Mouse (Mus musculus) limb, embryonic 14.5 days (tissue): ENCODE measurements at regions not wholly inside any gene's neighbourhood (a gene's known extent, or its start where the extent isn't known, plus 50 kb on each side); places are given as distances from the start of the nearest gene placed in this dataset.

ENCODE experiments used
- ATAC-seq: fragments of 200-750 bp; cut with Nextera tagmentation; 2 replicates; pipeline ENCODE4 v1.8.0; 2017; ENCODE audit warnings: low read depth, moderate number of reproducible peaks, moderate TSS enrichment; ENCODE audit not compliant: low FRiP score
- DNase-seq: peaks from one replicate; pipeline ENCODE4 v3.0.0-alpha.2; 2015; ENCODE audit warnings: low spot score
- H3K27ac ChIP-seq: fragments of 300-500 bp; sonication (generic); replicated peaks from 2 replicates; pipeline ENCODE4 v1.5.1; 2014; ENCODE audit warnings: low read depth, mild to moderate bottlenecking, low read length, moderate library complexity, mixed read lengths
- H3K27me3 ChIP-seq: fragments of 300-500 bp; sonication (generic); 2 replicates; pipeline ENCODE4 v1.6.1; 2014; ENCODE audit warnings: low read length, mixed read lengths; ENCODE audit not compliant: control insufficient read depth, insufficient read depth
- H3K36me3 ChIP-seq: fragments of 300-500 bp; sonication (generic); 2 replicates; pipeline ENCODE4 v1.6.1; 2014; ENCODE audit warnings: mild to moderate bottlenecking, low read length, moderate library complexity, mixed read lengths; ENCODE audit not compliant: control insufficient read depth, insufficient read depth
- H3K4me1 ChIP-seq: fragments of 300-500 bp; sonication (generic); 2 replicates; pipeline ENCODE4 v1.6.1; 2014; ENCODE audit warnings: antibody characterized with exemption, low read length, mixed read lengths; ENCODE audit not compliant: control insufficient read depth, insufficient read depth
- H3K4me2 ChIP-seq: fragments of 300-500 bp; sonication (generic); replicated peaks from 2 replicates; pipeline ENCODE4 v1.6.1; 2014; ENCODE audit warnings: low read depth, mild to moderate bottlenecking, low read length, moderate library complexity; ENCODE audit not compliant: severe bottlenecking
- H3K4me3 ChIP-seq: fragments of 300-500 bp; sonication (generic); replicated peaks from 2 replicates; pipeline ENCODE4 v1.5.1; 2014; ENCODE audit warnings: low read length
- H3K9ac ChIP-seq: fragments of 300-500 bp; sonication (generic); 2 replicates; pipeline ENCODE4 v1.6.1; 2014; ENCODE audit warnings: mild to moderate bottlenecking, low read depth, low read length, moderate library complexity; ENCODE audit not compliant: severe bottlenecking
- H3K9me3 ChIP-seq: fragments of 300-500 bp; sonication (generic); 2 replicates; pipeline ENCODE4 v1.6.1; 2016; ENCODE audit warnings: low read length; ENCODE audit not compliant: control insufficient read depth
- POLR2A ChIP-seq: fragments of 200-500 bp; IDR thresholded peaks from 2 replicates; pipeline ENCODE4 v1.8.0; 2012; ENCODE audit warnings: inconsistent platforms, mild to moderate bottlenecking, moderate library complexity, borderline replicate concordance; ENCODE audit not compliant: insufficient read depth, insufficient read length; ENCODE audit errors: extremely low read depth
- WGBS: fragments of 180-500 bp; shearing (Covaris S2); extraction: QIAGEN DNeasy Blood & Tissue Kit; methylation state at CpG from one replicate; pipeline ENCODE4 v1.1.7; 2014; 5-methylcytosine and 5-hydroxymethylcytosine counted together

GRCm38 (mm10) chr16:95775361-95775760, 73.5 kb downstream of the Ets2 start:
- peaks cover 5% of the 10 kb centered on the region for H3K4me1 ChIP-seq
- H3K9me3 ChIP-seq, result no peaks in the 10 kb centered on the region
- no peak overlapping the region for H3K4me3 ChIP-seq
- no peaks in the 10 kb centered on the region for H3K36me3 ChIP-seq
- DNase-seq (no peak), ATAC-seq (no peak)
- TF ChIP-seq POLR2A, result no peak
- 83% methylated on average over 5 of the region's 5 CpGs for WGBS
- no peak overlapping the region for H3K27ac ChIP-seq
- H3K4me2 ChIP-seq, result no peak overlapping the region
- H3K9ac ChIP-seq, result no peak overlapping the region
- H3K27me3 ChIP-seq, result no peaks in the 10 kb centered on the region

- no peak overlapping the region for H3K4me2 ChIP-seq
- H3K36me3 ChIP-seq, result no peaks in the 10 kb centered on the region
- no peak overlapping the region for H3K4me3 ChIP-seq
- ATAC-seq (no peak), DNase-seq (no peak)
- no peaks in the 10 kb centered on the region for H3K27me3 ChIP-seq
- H3K27ac ChIP-seq, result no peak overlapping the region
- H3K9ac ChIP-seq, result no peak overlapping the region
- peaks cover 17% of the 10 kb centered on the region for H3K4me1 ChIP-seq
- TF ChIP-seq POLR2A, result no peak
- no peaks in the 10 kb centered on the region for H3K9me3 ChIP-seq
- WGBS, result 76% methylated on average over 3 of the region's 3 CpGs
These were observed 71.3 kb downstream of the Ets2 start for GRCm38 (mm10) chr16:95773151-95773550.
